In genomic region chr4:133087177-133087714, GRCm38 (mm10) we compare ENCODE assay signal across 10 mouse cellular contexts. TPM values are rescaled to one million over a fixed set of nuclear protein-coding genes. Genes with fewer than 3 reads are reported as not detected.
A peak's percentile ranks its signal among the peaks of the same experiment; 100 is the strongest.
DNase-seq lines count a peak whose midpoint lies in the region; ATAC-seq and TF ChIP-seq lines count a peak whose summit lies in the region.
"Had no signal": no experiment of that assay in that cellular context is flagged by ENCODE, and none has a peak within 500 bp of the region (broad histone marks: within the 10 kb centered on the region; RNA-seq: fewer than 3 reads in every experiment).

No protein-coding gene starts in this region.

- no peak for ATAC-seq in CD4-positive, CD25-positive, alpha-beta regulatory T cell, adult 4 months
- ATAC-seq in kidney, postnatal 0 days (replicated peaks; ENCODE audit: low FRiP score, low read depth), result no peak
- no peak for ATAC-seq in embryonic facial prominence, embryonic 13.5 days (ENCODE audit: insufficient number of reproducible peaks, insufficient read depth, low FRiP score, low TSS enrichment, low read depth)
- ATAC-seq: forebrain, embryonic 14.5 days had no signal

- no peaks in the 10 kb centered on the region for H3K9me3 ChIP-seq in kidney, postnatal 0 days (replicated peaks; ENCODE audit: low read length)
- no peaks in the 10 kb centered on the region for H3K9me3 ChIP-seq in embryonic facial prominence, embryonic 13.5 days

- 80% methylated on average over 6 of the region's 6 CpGs for WGBS in kidney, postnatal 0 days
- 77% methylated on average over 6 of the region's 6 CpGs for WGBS in embryonic facial prominence, embryonic 13.5 days

- H3K4me2 ChIP-seq in kidney, postnatal 0 days (ENCODE audit: low read length), result no peak overlapping the region
- no peak overlapping the region for H3K4me2 ChIP-seq in embryonic facial prominence, embryonic 13.5 days

- no peaks in the 10 kb centered on the region for H3K36me3 ChIP-seq in kidney, postnatal 0 days (ENCODE audit: insufficient read depth, low read length)
- H3K36me3 ChIP-seq in embryonic facial prominence, embryonic 13.5 days, result no peaks in the 10 kb centered on the region

- peak; percentile 31 for DNase-seq in CD4-positive, CD25-positive, alpha-beta regulatory T cell, adult 2 months (ENCODE audit: low read depth, low spot score)
- DNase-seq in kidney, postnatal 0 days (ENCODE audit: low spot score), result no peak
- no peak for DNase-seq in kidney, adult 9 months
- DNase-seq in lung, postnatal 36 days, result peak; percentile 44
- DNase-seq in urinary bladder, postnatal 14 days (ENCODE audit: low spot score), result no peak
- no peak for DNase-seq in ovary, postnatal 14 days (ENCODE audit: low spot score)
- DNase-seq: cerebellum, adult 11 months had no signal

- H3K4me3 ChIP-seq in kidney, postnatal 0 days (replicated peaks; ENCODE audit: low read depth, low read length), result no peak overlapping the region
- H3K4me3 ChIP-seq in embryonic facial prominence, embryonic 13.5 days, result no peak overlapping the region

- no peaks in the 10 kb centered on the region for H3K27me3 ChIP-seq in kidney, postnatal 0 days (ENCODE audit: insufficient read depth, low read length)
- H3K27me3 ChIP-seq in embryonic facial prominence, embryonic 13.5 days, result no peaks in the 10 kb centered on the region

- H3K9ac ChIP-seq in kidney, postnatal 0 days (ENCODE audit: low read depth, low read length), result no peak overlapping the region
- H3K9ac ChIP-seq in embryonic facial prominence, embryonic 13.5 days, result peak overlapping the region; percentile 51; the same call in 1 of the 2 replicates

- no peak for TF ChIP-seq CTCF in kidney, postnatal 0 days (IDR thresholded peaks at IDR 0.05; ENCODE audit: low read depth)

- H3K4me1 ChIP-seq in kidney, postnatal 0 days (replicated peaks; ENCODE audit: insufficient read depth, low read length), result peaks cover 63% of the 10 kb centered on the region
- peaks cover 78% of the 10 kb centered on the region for H3K4me1 ChIP-seq in embryonic facial prominence, embryonic 13.5 days

- H3K27ac ChIP-seq in kidney, postnatal 0 days, result peak overlapping the region; percentile 79
- H3K27ac ChIP-seq in embryonic facial prominence, embryonic 13.5 days, result peak overlapping the region; percentile 75

RNA-seq across cellular contexts. Expression of gene Wasf2, which starts 43.1 kb away (rescaled TPM):
- 10 to 100 TPM; 69.2 to 76.3 TPM for polyA plus RNA-seq in CD4-positive, CD25-positive, alpha-beta regulatory T cell, adult 4 months (2017; shearing (Covaris generic))
- 98.8 and 113 TPM in 2 replicates for polyA plus RNA-seq in kidney, postnatal 0 days (2015; fragmentation: Nextera tagmentation; extraction: Ambion mirVana)
- polyA plus RNA-seq in embryonic facial prominence, embryonic 13.5 days (2015; fragmentation: Nextera tagmentation; extraction: Ambion mirVana), result 118 and 142 TPM in 2 replicates

Comparison
In these comparisons a context has a peak if more than half of its experiments do, and no peak if none do; other contexts are left out.
1. DNase-seq: peak in CD4-positive, CD25-positive, alpha-beta regulatory T cell, adult 2 months (single experiment) and lung, postnatal 36 days (single experiment); none in kidney, postnatal 0 days (single experiment), kidney, adult 9 months (single experiment), urinary bladder, postnatal 14 days (single experiment) and ovary, postnatal 14 days (single experiment).